Mouse (Mus musculus) Muller cell, postnatal 12 days (primary cell): ENCODE results near the gene Scube2.

Experiments used
- DNase-seq: peaks from one replicate; pipeline ENCODE4 v3.0.0-alpha.2; 2015; ENCODE audit errors: inconsistent ontology term

Gene Scube2

DNA sequence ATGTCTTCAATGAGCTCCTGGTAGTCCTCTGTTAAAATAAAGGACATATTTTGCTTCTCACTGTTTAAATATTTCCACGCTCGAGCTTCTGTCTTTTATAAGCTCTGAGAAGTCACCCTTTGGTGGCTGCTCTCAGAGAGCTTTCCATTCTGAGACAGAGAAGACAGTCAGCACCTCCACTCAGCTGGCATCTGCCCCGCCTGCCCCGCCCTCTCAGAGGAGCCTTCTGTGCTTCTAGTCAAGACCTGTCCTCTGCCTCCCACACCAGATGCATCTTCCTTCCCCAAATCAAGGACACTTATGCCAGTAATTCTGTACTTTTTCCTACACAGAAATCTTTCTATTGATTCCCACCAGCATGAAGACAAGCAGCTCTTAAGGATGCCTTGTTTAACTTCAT, 64.9 kb downstream of the Scube2 start:
- no peak for DNase-seq

DNA sequence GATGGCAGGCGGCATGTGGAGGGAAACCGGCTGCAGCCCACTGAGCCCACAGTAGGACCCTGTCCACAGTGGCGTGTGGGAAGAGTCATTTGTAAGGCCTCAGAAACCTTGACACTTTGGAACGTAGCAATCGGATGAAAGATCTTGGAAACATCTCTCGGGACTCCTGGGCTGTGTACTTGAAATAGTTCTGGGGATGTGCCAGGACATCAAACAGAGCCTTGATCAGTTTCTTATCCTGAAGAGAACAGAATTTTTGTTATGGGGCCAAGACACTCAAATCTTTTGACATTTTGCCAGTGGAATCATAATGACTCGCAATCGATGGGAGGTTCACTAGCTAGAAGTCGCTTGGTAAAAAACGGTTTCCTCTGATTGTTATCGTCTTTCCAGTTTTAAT, 66.3 kb downstream of the Scube2 start:
- no peak for DNase-seq

DNA sequence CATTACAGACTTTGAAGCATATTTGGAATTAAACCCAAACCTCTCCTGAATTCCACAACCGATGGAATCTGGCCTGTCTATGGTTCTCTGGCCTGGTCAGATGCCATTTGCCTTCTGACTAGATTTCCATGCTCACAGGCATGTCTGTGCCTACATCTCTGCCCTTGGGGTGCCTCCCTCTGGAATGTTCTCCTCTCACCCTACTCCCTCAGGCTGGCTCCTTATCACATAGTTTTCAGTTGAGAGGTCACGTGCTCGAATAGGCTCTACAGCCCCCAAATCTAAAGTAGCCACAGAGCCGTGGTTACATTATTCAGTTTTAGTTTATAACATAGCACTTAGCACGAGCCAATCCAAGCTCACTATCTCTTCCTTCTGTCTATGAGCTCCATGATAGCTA, 69.9 kb downstream of the Scube2 start:
- DNase-seq, result peak; percentile 61

DNA sequence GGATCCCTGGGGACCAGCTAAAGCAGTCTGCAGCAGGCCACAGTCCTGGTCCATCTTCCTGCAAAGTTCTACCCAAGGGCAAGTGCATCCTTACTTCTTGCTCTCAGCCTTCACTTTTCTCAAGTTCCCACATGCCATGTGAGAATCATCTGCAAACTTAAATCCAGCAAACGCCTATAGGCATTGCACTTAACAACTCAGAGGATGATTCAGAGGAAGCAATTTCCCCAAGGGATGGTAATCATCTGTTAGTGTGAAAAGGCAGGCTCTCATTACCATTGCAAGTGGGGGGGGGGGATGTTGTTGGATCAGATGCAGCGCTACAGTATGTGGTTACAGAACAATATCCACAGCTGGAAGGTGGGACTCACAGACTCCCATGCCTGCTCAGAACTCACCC, 70.9 kb downstream of the Scube2 start:
- DNase-seq, result no peak

DNA sequence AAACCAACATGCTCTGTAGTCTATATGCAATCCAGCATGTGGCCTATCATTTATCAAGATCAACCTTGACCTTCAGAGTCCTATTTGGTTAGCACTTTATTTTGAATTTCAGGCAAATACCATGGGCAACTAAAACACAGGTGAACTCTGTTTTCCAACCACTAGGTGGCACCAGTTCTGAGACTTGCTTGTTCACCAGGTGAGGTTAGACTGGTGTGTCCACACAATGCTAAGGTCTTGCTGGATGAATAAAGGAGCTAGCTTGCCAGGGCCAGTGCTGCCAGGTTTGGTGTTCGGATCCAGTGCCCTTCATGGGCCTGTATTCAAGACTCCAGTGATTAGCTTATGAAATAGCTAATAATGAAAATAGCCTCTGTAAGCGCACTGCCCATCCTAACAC, 72.7 kb downstream of the Scube2 start:
- peak; percentile 17 for DNase-seq

DNA sequence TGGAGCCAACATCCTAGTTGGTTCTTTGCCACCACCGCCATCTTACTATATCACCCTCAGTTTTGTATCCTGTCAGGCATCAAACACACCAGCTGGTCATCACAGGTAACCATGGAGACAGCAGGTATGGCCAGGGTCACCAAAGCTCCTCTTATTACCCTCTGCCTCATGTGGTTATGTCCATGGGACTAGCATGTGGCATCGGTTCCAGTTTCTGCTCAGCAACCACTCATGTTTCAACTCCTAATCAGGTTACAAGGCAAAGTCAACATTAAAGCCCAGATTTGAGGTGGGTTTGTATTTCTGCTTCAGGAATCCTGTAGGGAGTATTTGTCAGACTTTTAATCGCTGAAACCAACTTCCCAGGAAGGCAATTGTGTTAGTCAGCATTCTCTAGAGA, 74.7 kb downstream of the Scube2 start:
- no peak for DNase-seq

DNA sequence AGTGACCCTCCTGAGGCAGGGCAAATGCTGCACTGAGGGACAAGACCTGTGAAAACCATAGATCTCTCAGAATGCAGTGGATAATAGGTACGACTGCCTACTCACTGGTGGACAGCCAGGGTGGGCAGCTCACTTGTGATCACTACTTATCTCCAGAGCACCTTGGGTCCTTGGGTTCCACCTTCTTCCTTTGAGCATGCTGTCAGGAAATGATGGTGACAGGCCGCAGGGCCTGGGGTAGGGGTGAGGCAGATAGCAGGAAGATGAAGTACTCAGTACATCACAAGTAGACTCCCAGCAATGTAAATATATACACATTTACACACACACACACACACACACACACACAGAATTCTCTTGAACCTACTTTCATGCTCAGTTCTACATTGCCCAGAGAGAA, 77.6 kb downstream of the Scube2 start:
- no peak for DNase-seq

DNA sequence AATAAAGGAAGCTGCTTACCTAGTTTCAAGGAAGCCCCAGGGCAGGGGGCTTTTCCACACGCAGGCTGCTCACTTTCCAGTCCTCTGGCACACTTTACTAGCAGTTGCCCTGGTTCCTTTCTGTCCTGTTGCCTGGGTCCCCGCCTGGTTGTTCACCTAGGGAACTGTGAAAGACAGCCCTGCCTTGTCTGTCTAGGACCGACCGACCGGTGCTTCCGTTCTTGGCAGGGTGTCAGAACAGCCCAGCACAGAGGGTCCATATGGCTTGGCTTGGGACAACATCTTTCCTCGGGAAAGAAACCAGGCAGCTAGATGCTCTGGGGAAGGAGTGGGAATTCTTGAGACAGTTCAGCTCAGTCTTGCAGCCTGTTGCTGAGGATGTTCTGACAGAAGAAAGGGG, 82.2 kb downstream of the Scube2 start:
- DNase-seq, result no peak

DNA sequence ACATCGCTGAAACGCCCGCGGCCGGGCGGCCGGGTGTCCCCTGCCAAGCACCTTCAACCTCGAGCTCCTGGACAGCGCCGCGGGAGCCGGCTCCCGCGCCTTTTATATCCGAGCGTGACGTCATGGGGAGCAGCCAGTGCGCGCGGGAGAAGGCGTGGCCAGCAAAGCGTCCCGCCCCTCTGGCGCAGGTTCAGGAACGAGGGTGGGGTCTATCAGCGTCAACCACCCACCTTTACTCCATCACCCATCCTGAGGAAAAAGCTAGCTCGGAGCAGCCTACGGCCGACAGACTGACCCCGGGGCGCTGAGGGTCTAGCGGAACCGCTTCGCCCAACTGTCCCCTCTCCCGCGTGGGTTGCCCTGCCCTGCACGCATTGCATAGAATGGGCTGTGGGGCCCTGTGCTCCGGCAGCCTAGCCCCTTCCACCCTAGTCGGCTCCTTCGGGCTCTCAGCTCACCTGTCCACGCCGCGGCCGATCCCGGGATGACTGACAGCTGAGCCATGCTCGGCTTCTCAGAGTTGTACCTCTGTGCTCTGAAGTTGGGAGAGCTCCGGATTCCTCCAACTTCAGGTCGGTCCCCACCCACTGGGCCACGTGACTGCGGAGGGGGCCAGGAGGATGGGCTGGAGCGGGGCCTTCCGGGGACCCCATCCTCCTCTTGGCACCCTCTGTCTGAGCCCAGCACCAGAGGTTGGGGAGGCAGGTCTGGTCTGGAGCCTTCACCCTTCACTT, 83.8 kb downstream of the Scube2 start, which contains the start of gene Nrip3:
TSS of gene Nrip3 (minus strand) at position 556 of the 734 bp plus-strand sequence.
- DNase-seq, result peak; percentile 83

DNA sequence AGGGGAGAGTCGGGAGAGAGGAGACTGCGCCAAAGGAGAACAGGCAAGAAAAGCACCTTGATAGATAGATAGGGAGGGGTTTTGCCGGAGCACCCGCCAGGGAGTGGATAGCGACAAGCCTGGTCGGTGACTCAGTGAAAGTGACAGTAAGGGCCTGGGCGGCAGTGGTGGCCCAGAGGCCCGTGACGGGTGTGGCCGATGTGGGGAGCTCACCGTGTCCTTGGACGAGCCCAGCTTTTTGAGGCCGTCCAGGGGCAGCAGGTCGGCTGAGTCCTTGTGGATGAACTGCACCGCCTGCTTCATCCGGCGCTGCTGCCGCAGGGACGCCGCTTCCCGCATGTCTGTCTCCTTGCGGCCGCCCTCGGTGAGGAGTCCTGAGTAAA, 84.4 kb downstream of the Scube2 start:
- no peak for DNase-seq

DNA sequence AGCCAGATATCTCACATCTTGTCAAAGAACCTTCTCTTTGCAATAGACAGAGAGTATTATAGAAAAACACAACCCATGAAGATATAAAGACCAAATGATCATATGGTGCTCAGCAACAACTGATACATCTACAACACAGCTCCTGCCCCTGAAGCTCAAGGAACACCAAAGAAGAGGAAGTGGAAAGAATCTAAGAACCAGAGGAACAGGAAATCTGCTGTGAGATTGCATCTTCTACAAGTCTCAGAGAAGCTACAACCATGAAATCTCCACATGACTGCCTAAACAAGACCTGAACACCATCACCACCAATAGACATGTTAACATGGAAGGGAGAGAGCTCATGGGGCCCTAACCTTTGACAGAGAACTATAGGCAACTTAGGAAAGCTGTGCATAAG, 93.2 kb downstream of the Scube2 start:
- DNase-seq, result no peak

DNA sequence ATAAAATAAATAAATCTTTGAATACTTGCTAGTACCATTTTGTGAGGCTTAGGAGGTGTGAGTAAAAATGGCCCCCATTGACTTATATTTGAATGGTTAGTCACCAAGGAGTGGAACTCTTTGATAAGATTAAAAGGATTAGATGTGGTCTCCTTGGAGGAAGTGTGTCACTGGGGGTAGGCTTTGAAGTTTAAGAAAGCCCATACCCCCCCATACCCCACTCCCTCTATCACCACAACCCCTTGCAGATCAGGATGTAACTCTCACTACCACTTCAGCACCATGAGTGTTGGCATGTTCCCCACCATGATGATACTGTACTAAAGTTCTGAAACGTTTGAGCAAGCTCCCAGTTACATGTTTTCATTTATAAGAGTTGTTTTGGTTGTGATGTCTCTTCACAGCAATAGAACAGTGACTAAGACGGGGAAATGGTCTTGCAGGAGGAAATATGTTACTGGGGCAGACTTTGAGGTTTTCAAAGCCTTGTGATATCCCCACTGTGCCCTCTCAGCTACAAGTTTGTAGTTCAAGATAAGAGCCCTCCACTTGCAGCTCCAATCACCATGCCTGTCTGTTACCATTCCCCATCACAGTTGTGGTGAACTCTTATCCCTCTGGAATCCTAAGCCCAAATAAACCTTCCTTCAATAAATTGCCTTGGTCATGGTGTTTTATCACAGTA, 96.6 kb downstream of the Scube2 start:
- no peak for DNase-seq

DNA sequence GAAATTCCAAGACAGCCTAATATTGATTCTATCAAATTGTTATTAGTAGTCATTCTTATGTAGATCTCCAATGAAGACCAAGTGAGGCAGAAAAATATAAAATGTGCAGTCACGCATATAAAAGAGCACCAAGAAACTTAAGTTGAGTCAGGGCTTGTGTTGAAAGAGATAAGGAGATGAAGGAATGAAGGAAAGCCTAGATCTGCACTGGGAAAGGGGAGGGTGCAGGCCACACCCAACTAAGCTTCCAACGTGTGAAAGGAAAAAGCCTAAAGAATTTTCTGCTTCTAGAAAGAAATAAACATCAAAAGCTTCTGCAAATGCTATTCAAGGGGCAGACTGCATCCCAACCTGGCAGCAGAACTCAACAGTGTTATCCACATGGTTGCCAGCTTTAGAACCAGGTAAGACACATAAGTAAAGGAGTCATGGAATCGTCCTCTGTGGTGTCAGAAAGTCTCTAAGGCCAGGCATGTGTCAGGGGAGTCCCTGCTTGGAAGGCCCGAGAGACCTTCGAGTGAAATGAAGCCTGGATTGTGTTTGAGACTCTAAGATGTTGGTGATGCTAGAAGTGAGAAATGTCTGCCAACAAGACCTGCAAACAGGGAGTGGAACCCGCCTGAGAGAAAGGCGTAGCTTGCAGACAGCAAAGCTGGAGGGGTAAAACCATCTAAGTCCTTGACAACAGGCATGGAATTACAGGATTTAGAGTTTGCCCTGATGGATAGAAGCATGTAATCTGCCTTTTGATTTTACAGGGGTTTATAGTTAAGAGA, 97.7 kb downstream of the Scube2 start:
- no peak for DNase-seq

DNA sequence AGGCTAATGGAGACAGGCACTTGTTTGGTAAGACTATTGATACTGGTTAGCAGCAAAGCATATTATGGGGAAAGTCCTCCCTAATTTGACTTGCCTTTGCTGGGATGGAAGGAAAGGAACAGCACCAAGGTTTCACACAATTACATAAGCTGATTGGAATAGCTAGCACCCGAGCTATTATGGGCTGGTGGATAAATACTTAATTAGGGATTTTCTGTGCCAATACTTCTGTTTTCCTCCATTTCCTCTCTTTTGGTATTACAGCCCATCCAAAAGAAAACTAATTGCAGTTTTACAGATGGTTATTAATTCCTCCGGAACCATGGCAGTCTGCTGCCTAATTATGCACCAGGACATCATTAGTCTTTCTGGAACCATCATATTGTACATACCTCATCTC, 101.5 kb downstream of the Scube2 start:
- no peak for DNase-seq

DNA sequence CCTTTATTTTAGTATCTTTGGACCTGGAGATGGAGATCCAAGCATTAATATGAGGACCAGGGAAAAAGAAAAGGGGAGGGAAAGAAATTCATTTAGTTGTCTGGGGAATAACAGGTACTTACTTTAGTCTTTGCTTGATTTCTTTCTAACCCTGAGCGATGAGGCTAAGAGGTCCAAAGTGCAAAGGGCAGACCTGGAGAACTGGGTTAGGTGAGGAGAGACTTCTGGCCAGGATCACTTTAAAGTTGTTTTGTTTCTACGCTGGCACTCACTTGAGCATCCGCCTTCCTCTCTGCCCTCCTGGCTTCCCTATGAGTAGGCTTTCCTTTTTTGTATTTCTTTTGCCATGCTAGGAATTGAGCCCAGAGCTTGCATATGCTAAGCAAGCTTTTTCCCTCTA, 109.2 kb downstream of the Scube2 start:
- no peak for DNase-seq

DNA sequence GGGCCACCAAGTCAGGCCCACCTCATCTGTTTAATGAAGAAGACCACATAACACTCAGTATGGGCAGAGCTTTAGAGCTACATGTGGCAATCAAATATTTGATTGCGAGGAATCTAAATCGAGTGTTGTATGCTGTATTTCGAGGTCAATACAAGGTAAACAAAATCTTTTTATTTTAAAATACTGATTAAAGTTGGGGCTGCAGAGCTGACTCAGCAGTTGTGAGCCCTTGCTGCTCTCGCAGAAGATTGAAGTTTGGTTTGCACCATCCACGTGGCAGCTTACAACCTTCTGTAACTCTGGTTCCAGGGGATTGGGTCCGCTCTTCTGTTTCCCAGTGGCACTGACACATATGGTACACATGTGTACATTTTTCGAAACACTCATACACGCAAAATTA, 111.4 kb downstream of the Scube2 start:
- no peak for DNase-seq

DNA sequence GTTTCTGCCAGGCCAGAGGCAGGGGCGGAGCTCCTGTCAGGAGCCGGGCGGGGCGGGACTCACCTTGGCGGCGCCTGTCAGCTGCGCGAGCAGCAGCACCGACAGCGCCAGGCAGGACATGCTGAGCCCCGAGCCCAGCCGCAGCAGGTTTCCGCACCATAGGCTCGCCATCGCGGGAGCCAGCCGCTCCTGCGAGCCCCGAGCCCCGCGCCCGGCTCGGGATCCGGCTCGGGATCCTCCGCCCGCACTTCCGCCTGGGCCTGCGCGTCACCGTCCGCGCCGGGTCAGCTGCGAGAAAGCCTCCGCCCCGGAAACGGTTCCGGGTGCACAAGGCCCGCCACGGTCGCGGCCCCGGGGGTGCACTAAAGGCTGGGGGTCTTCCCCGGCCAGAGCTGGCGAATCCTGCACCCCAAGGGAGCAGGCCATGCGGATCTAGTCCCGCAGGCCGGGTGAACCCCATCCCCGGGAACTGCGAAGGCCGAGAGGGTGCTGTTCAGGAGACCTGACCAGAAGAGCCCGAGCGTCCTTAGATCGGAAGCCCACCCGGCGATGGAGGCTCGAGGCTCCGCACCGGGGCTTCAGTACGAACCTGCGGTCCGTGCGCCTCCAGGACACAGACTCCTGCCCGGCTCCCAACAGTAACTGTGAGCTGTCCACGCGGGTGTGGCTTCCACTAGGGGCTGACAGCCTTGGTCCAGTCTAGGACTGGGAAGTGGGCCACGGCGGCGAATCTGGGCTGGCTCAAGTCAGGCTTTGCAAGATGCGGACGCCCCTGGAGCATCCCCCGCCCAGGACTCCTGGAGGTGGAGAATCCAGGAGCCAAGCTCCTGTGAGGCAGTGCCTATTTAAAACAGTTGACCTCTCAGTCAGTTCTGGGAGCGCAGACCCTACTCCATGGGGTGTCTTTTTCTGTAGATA, 113.2 kb downstream of the Scube2 start, which contains the start of gene Tmem9b:
TSS of gene Tmem9b (minus strand) at position 868 of the 918 bp plus-strand sequence.
- peak; percentile 83 for DNase-seq

DNA sequence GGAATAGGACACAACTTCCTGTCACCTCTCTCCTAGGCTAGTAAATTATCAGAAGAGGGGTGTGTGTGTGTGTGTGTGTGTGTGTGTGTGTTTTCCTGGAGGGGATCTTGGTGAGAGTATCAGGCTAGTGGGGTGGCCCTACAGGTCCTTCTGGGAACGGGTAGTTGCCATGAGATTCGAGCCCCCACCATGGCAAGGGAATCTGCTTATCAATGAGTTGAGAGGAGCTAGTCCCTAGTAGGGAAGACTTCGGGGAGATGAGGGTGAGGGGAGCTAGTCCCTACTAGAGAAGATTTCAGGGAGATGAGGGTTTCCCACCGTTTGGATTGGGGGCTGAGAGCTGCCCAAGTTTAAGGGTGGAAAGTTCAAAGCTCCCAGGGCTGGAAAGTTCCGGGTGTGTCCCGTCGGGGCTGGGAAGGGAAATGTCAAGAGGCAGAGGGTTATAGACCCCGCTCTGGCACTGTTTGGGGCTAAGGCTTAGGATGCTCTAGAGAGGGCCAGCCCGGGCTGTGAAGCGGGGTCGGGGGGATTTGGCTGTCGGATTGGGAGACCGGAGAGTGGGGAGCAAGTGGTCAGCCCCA, 114.0 kb downstream of the Scube2 start:
- DNase-seq, result no peak
